Mouse (Mus musculus) MEL (cell line): ENCODE data around the gene Six4.

Experiments used
- EP300 ChIP-seq, 2 experiments: IDR thresholded peaks; 2 replicates each; pipeline ENCODE4 v1.6.1; 2011; ENCODE audit warnings: improper control_type of control experiment in 2 of 2, low read length in 2 of 2, low read depth in 1 of 2, mild to moderate bottlenecking in 1 of 2
- GABPA ChIP-seq: IDR thresholded peaks from 2 replicates; pipeline ENCODE4 v1.6.1; 2012; ENCODE audit warnings: low read depth, mild to moderate bottlenecking, inconsistent platforms, low read length, improper control_type of control experiment, moderate library complexity
- HCFC1 ChIP-seq: IDR thresholded peaks from 2 replicates; pipeline ENCODE4 v1.6.1; 2012; ENCODE audit warnings: low read depth, mild to moderate bottlenecking, inconsistent platforms, low read length, improper control_type of control experiment, moderate library complexity
- POLR2A ChIP-seq, 2 experiments: IDR thresholded peaks; 2 replicates each; pipeline ENCODE4 v1.6.1; 2011 to 2012; ENCODE audit warnings: low read length in 2 of 2, mild to moderate bottlenecking in 2 of 2, control low read depth in 1 of 2, improper control_type of control experiment in 1 of 2, low read depth in 1 of 2, moderate library complexity in 1 of 2; ENCODE audit not compliant: control insufficient read depth in 1 of 2, insufficient read depth in 1 of 2, poor library complexity in 1 of 2
- TAL1 ChIP-seq: IDR thresholded peaks from 2 replicates; pipeline ENCODE4 v1.6.1; 2012; ENCODE audit warnings: mild to moderate bottlenecking, inconsistent platforms, low read length, moderate library complexity, mixed read lengths

DNA sequence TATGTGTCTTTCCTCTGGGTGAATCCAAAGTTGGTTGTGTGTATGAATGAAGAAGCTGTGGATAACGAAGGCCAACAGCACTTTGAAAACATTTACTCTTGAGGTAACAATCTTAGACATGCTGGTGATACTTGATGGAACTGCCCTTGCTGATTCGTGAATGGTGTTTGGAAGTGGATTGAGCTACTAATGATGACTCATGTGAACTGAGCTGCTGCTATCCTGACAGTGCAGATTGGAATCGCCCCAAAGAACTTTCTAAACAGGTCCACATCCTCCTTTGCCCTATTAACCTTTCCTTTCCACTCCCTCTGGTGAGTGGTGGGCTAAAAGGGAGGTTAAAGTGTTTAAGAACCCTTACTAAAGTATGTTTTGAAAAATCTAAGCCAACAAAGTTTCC is 27.5 kb upstream of the Six4 start:
- no peak for TF ChIP-seq TAL1
- no peak for TF ChIP-seq EP300 (IDR thresholded peaks at IDR 0.05; ENCODE audit: low read depth in 1 of 2, low read length in 2 of 2)
- no peak for TF ChIP-seq POLR2A (IDR thresholded peaks at IDR 0.05; ENCODE audit: control insufficient read depth in 1 of 2, insufficient read depth in 1 of 2, low read depth in 1 of 2, low read length in 2 of 2, poor library complexity in 1 of 2)
- TF ChIP-seq HCFC1: no peak
- no peak for TF ChIP-seq GABPA
